Mouse (Mus musculus): ENCODE data around the gene Ccnl1.

Ccnl1 gene

GRCm38 (mm10) chr3:65958840-65959185, 764 bp upstream of the Ccnl1 start:
- DNase-seq: peak; percentile 36

DNA sequence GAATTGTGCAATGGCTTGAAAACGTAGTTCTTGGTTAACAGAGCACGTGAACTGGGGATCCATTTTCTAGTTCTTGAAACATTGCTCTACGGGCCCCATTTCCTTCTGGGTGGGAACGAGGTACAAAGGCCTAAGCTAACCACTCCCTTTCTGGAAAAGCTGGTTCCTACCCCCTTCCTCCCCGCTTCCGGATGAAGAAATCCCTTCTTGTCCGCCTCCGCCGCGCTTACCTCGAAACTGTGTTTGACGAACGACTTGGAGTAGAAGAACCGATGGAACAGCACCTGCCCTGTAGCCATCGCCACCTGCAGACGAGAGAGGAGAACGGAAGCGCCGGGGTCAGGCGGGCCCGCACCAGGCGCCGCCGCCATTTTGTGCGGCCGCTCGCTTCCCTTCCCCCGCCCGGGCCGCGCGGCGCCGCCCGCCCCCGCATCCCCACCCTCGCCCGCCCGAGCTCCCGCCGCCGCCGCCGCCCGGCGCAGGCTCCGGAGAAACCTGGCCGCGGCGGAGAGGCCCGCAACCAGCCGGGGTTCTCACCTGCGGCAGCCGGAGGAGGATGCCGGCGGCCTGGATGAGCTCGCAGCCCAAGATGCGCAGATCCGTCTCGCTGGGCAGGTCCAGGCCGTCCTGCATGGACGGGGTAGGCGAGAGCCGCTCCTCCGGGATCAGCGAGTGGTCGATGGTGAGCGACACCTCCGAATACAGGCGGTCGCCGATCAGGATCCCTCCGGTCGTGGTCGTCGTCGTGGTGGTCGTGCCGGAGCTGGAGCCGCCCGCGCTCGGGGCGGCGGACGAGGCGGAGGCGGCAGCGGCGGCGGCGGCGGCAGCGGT, 563 bp downstream of the Ccnl1 start:
- peak; percentile 80 for DNase-seq

DNA sequence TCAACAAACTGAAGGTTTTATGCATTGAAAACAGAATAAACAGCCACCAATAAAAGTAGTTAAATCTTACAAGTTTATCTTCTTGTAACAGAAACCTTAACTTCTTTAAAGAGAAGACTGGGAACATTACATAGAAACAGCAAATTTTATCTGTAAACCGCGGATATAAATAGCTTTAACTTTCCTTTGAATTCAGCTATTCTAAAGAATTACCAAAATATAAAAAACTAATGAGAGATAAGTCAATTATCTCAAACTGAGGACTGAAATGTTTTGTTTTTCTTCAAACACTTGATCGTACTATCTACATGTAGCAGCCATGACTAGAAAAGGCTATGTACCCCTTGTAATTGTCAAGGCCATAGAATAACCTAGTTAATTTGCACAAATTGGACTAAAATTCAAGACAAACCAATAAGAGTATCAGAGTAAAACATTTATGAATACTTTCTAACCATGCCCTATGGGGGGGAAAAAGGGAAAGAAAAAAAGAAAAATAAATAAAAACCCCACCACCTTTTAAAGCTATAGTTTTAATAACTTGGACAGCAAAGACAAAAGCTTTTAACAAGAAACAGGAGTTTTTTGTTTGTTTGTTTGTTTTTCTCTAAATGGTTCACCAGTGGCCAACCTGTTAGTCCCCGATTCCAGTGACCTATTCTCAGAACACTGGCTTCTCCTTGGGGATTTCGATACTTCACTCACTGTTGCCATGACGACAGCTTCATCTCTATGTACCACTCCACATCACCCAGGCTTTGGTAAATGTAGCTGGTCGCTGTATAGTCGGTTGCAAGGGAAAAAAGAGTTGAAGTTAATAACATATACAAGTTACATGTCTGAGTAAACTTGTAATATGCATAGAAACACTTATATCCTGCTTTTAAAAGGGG, 3.3 kb downstream of the Ccnl1 start:
- no peak for DNase-seq

DNA sequence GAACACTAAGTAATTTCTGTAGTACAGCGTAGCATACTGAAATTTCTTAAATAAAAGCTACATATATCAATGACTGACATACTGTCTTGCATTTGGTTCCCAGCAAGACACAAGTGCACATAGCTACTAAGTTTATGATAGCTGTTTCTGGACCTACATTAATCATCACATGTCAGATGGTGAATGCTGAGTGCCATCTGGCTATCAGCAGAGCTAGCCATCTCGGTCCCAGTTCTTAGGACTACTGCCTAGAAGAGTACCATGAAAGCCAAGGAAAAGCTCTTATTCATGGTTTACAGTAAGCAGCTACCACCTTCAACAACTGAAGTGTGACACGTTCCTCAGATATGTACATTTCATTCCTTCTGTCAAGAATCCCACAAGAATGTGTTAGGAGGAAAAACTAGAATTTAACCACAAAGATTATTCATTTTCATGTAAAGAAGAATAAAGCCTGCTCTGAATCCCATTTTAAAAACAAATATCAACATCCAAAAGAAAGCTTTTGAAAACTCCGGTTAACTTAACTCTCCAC, 7.2 kb downstream of the Ccnl1 start:
- DNase-seq: no peak

DNA sequence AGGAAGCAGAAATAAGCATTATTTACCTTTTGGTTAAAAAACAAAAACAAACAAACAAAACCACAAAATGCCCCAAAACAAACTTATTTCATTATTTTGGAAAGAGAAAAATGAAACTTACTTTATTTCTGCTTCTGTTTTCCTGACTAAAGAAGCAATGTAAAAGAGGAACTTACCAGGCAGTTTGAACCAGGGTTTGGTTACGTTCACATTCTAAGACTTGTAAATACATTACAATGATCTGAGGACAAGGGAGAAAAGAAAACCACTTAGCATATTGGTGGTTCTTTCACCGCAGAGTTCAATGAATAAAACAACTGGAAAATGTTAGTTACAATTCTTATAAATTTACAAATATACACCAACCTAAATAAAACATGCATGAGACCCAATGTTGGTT, 7.7 kb downstream of the Ccnl1 start:
- DNase-seq: no peak

DNA sequence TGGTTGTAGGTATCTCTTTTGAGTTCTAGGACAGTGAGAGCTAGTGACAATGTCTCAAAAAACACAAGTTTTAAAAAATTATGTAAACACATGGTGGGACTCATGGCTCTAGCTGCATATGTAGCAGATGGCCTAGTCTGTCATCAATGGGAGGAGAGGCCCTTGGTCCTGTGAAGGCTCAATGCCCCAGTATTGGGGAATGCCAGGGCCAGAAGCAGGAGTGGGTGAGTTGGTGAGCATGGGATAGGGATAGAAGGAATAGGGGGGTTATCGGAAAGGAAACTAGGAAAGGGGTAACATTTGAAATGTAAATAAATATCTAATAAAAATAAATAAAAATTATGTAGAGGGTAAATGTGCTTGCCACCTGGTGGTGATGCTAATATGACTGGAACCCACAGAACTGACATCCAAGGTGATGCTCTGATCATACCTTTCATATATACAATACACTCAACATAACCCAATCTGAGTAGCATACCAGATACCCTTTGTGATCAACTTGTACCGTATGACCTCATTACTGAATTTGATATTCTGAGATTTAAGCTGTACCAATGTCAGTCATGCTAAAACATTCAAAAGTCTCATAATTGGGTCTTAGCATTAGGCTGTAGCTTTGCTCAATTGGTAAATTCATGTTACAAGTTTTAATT, 12.6 kb downstream of the Ccnl1 start:
- no peak for DNase-seq

DNA sequence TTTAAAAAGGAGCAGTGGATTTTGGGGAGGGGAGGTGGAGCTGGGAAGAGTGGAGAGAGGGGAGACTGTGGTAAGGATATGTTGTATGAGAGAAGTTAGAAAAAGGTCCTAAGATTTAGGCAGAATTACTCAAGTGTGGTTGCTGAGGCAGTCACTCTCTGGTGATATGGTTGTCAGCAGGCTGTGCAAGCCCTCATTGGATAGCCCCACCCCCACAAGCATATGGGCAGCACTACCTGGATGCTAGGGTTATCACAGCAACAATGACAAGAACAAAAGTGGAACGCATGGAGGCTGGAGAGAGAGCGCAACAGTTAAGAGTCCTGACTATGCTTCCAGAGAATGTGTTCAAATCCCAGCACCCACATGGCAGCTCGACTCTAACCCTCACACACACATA, 13.3 kb downstream of the Ccnl1 start:
- no peak for DNase-seq

GRCm38 (mm10) chr3:65943453-65943852, 14.6 kb downstream of the Ccnl1 start:
- no peak for DNase-seq

DNA sequence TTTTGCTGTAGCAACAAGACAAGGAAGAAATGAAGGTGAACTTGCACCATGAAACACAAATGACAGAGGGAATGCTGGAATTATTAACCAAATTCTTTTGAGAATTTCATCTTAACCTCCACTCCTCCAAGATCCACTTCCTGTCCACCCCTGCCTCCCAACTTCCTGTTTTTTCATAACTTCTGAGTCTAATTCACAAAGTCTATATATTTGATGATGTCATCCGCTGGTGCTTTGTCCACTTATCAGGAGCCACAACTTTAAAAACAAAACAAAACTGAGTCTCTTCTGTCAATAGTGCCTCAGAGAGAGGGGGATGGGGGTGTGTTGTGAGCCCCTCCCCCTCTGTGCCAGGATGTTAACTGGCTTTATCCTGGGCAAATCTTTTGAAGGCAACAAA, 17.0 kb downstream of the Ccnl1 start:
- no peak for DNase-seq

GRCm38 (mm10) chr3:65938211-65938610, 19.8 kb downstream of the Ccnl1 start:
- no peak for DNase-seq

GRCm38 (mm10) chr3:65936384-65936783, 21.7 kb downstream of the Ccnl1 start:
- DNase-seq: no peak

DNA sequence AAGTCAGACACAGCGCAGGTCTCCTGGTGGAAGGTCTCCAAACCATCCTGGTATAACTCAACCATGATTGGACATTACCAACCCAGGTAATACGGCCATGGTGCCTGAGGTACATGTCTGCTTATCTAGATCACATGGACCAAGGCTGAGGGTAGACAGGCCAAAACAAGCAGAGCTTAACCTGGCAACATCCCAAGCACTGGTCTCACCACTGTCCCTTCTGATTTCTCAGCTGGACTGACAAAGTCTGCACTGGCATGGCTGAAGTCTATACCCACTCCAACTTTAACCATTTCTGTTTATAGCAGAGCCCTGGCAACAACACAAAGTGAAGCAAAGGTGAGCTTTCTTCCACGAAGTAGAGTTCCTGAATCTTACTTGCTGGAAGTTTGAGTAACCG, 22.9 kb downstream of the Ccnl1 start:
- DNase-seq: no peak

GRCm38 (mm10) chr3:65933726-65934125, 24.3 kb downstream of the Ccnl1 start:
- DNase-seq: no peak

GRCm38 (mm10) chr3:65931542-65931941, 26.5 kb downstream of the Ccnl1 start:
- DNase-seq: no peak

- DNase-seq: no peak
Observed at GRCm38 (mm10) chr3:65930636-65931035, 27.4 kb downstream of the Ccnl1 start.

DNA sequence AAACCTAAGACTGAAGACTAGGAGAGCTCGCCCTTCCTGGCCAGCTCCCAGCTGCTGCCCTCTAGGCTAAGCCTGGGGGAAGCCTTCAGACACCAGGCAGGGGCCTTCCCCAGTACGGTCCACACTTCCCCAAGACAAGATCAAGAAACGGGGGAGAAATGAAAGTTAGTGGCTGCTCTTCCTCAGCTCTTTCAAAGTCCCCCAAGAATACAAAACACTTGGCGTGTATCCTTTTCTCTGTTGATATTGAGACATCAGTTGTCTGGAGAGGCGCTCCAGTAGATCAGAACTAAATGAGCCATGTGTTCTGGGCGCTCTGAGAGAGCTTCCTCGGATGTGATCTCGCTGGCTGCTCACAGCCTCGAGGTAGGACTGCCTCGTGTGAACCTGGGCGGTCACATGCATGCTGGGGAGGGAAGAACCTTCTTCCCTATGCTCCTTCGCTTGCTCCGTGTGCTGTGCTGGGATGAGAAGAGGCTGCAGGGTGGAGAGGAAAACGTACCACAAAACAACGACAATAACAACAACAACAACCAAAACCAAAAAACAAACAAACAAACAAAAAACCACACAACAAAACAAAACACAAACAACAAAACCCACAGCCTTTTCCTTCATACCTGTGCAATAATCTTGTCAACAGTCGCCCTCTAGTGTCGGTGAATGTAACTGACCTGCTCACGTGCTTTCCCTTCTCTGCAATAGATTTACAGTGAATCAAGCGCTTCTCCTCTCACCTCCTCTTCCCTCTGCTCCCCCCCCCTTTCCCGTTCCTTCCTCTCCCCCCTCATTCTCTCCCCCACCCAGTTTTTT, 28.0 kb downstream of the Ccnl1 start:
- peak; percentile 83 for DNase-seq

DNA sequence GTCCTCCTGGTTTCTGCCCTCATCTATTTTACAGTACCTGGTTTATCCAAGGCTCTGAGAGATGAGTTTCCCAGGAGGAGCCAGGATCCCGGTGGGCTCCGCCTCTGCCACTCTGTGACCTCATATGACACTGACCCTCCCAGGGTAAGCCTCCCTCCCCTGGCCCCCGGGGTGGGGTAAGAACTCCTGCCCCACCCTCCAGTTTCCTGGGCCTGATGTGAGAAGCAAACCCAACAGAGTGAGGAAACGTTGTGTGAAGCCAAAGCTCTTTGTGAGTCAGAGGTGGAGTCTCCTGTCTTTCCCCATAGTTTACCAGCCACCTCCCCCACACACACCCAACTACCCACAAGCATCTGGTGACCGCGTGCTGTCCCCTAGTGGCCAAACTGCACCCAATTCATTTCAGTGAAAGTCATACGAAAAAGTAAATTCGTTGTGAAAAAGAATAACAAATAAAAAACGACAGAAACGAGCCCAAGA, 28.7 kb downstream of the Ccnl1 start:
- DNase-seq: peak; percentile 88

- DNase-seq: no peak
Observed at GRCm38 (mm10) chr3:65928614-65929272, 29.3 kb downstream of the Ccnl1 start.

DNA sequence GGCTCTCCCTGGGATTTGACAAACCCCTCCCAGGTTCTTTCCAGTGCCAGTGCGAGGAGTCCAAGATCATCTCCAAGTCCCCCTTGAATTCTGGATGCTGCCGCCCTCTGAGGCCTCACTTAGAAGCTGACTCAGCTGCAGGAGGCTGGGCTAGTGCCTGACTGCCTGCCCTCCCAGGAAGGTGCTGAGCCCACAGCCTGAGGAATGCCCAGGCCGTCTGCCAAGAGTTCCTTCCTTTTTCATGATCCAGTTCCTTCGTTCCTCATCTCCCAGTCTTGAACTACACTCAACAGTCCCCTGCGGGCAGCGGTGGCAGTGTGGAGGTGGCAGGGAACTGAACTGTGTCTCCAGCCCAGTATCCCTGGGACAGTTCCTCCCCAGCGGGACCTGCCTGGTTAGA, 30.4 kb downstream of the Ccnl1 start:
- peak; percentile 88 for DNase-seq

GRCm38 (mm10) chr3:65927101-65927501, 30.9 kb downstream of the Ccnl1 start:
- DNase-seq: no peak

- no peak for DNase-seq
Observed at GRCm38 (mm10) chr3:65926426-65926825, 31.6 kb downstream of the Ccnl1 start.

All from kidney, postnatal 10 days (tissue).